Mouse (Mus musculus): ENCODE data around the gene Heg1.

- no peak for TF ChIP-seq CTCF (IDR thresholded peaks at IDR 0.05)
- TF ChIP-seq EP300 (IDR thresholded peaks at IDR 0.05) = no peak
Measured at GRCm38 (mm10) chr16:33655443-33655842, 28.7 kb upstream of the Heg1 start.
